Mouse (Mus musculus) kidney, embryonic 14.5 days (tissue): Measurements from ENCODE around the gene Vwa8. TPM values are rescaled to one million over a fixed set of nuclear protein-coding genes. Genes with fewer than 3 reads are reported as not detected.
A peak's percentile ranks its signal among the peaks of the same experiment; 100 is the strongest.

Experiments
- ATAC-seq: fragments of 200-750 bp; cut with Nextera tagmentation; 2 replicates; pipeline ENCODE4 v1.8.0; 2017; ENCODE audit warnings: moderate number of reproducible peaks, mild to moderate bottlenecking, moderate TSS enrichment, moderate library complexity; ENCODE audit not compliant: low FRiP score, low TSS enrichment
- H3K27ac ChIP-seq: fragments of 300-500 bp; sonication (generic); 2 replicates; pipeline ENCODE4 v1.5.1; 2014; ENCODE audit warnings: low read depth, mild to moderate bottlenecking, low read length, moderate library complexity, mixed read lengths
- H3K27me3 ChIP-seq: fragments of 300-500 bp; sonication (generic); 2 replicates; pipeline ENCODE4 v1.6.1; 2014; ENCODE audit warnings: mild to moderate bottlenecking, low read length; ENCODE audit not compliant: control insufficient read depth, insufficient read depth
- H3K36me3 ChIP-seq: fragments of 300-500 bp; sonication (generic); 2 replicates; pipeline ENCODE4 v1.6.1; 2014; ENCODE audit warnings: low read length, mixed read lengths; ENCODE audit not compliant: control insufficient read depth, insufficient read depth
- H3K4me1 ChIP-seq: fragments of 300-500 bp; sonication (generic); 2 replicates; pipeline ENCODE4 v1.6.1; 2014; ENCODE audit warnings: low read length, mixed read lengths; ENCODE audit not compliant: control insufficient read depth, insufficient read depth
- H3K4me2 ChIP-seq: fragments of 300-500 bp; sonication (generic); replicated peaks from 2 replicates; pipeline ENCODE4 v1.6.1; 2014; ENCODE audit warnings: low read depth, mild to moderate bottlenecking, low read length
- H3K4me3 ChIP-seq: fragments of 300-500 bp; sonication (generic); 2 replicates; pipeline ENCODE4 v1.5.1; 2014; ENCODE audit warnings: mild to moderate bottlenecking, low read length
- H3K9ac ChIP-seq: fragments of 300-500 bp; sonication (generic); 2 replicates; pipeline ENCODE4 v1.6.1; 2014; ENCODE audit warnings: low read depth, mild to moderate bottlenecking, low read length, moderate library complexity
- H3K9me3 ChIP-seq: fragments of 300-500 bp; sonication (generic); 2 replicates; pipeline ENCODE4 v1.6.1; 2016; ENCODE audit warnings: low read length; ENCODE audit not compliant: control insufficient read depth
- WGBS: fragments of 180-500 bp; shearing (Covaris S2); extraction: QIAGEN DNeasy Blood & Tissue Kit; methylation state at CpG from one replicate; pipeline ENCODE4 v1.1.7; 2014; 5-methylcytosine and 5-hydroxymethylcytosine counted together
- polyA plus RNA-seq: library from polyadenylated mRNA; unstranded; fragments of >200 nt; fragmentation: Nextera tagmentation; extraction: Ambion mirVana; gene quantifications from 2 replicates; pipeline ENCODE4 v1.2.1, GENCODE M21; 2014

Gene Vwa8
- polyA plus RNA-seq, 1 experiment from 2014 or later, result 15.5 TPM

- Histone ChIP-seq H3K36me3 (no peaks in the 10 kb centered on the region), H3K27me3 (no peaks in the 10 kb centered on the region), H3K27ac (no peak overlapping the region), H3K9me3 (no peaks in the 10 kb centered on the region), H3K4me3 (no peak overlapping the region), H3K4me2 (no peak overlapping the region), H3K4me1 (no peaks in the 10 kb centered on the region), H3K9ac (no peak overlapping the region)
- no peak for ATAC-seq
- WGBS, result 76% methylated on average over 4 of the region's 4 CpGs
Measured at GRCm38 (mm10) chr14:79231677-79232076, 382.8 kb downstream of the Vwa8 start.

GRCm38 (mm10) chr14:79233697-79234096 lies 384.8 kb downstream of the Vwa8 start:
- Histone ChIP-seq H3K4me1 (no peaks in the 10 kb centered on the region), H3K4me3 (no peak overlapping the region), H3K4me2 (no peak overlapping the region), H3K36me3 (no peaks in the 10 kb centered on the region), H3K27me3 (no peaks in the 10 kb centered on the region), H3K9ac (no peak overlapping the region), H3K27ac (no peak overlapping the region), H3K9me3 (no peaks in the 10 kb centered on the region)
- WGBS, result 90% methylated on average over 5 of the region's 5 CpGs
- no peak for ATAC-seq

- 95% methylated on average over 2 of the region's 2 CpGs for WGBS
- no peaks in the 10 kb centered on the region for H3K36me3 ChIP-seq
- no peak overlapping the region for H3K27ac ChIP-seq
- no peak overlapping the region for H3K9ac ChIP-seq
- no peak overlapping the region for H3K4me3 ChIP-seq
- H3K4me1 ChIP-seq, result no peaks in the 10 kb centered on the region
- no peaks in the 10 kb centered on the region for H3K9me3 ChIP-seq
- no peak overlapping the region for H3K4me2 ChIP-seq
- H3K27me3 ChIP-seq, result no peaks in the 10 kb centered on the region
- ATAC-seq, result no peak
Measured at GRCm38 (mm10) chr14:79234513-79234912, 385.7 kb downstream of the Vwa8 start.

GRCm38 (mm10) chr14:79235157-79235556 lies 386.3 kb downstream of the Vwa8 start:
- Histone ChIP-seq H3K36me3 (no peaks in the 10 kb centered on the region), H3K4me3 (no peak overlapping the region), H3K4me2 (no peak overlapping the region), H3K9ac (no peak overlapping the region), H3K27ac (no peak overlapping the region), H3K4me1 (no peaks in the 10 kb centered on the region), H3K27me3 (no peaks in the 10 kb centered on the region), H3K9me3 (no peaks in the 10 kb centered on the region)
- WGBS, result 70% methylated on average over 5 of the region's 5 CpGs
- ATAC-seq, result no peak

GRCm38 (mm10) chr14:79236261-79236660 lies 387.4 kb downstream of the Vwa8 start:
- H3K27ac ChIP-seq, result no peak overlapping the region
- no peak overlapping the region for H3K4me2 ChIP-seq
- H3K4me3 ChIP-seq, result no peak overlapping the region
- no peaks in the 10 kb centered on the region for H3K36me3 ChIP-seq
- no peaks in the 10 kb centered on the region for H3K9me3 ChIP-seq
- no peaks in the 10 kb centered on the region for H3K4me1 ChIP-seq
- 80% methylated on average over 6 of the region's 6 CpGs for whole genome bisulfite sequencing
- no peak overlapping the region for H3K9ac ChIP-seq
- ATAC-seq, result no peak
- H3K27me3 ChIP-seq, result no peaks in the 10 kb centered on the region

- Histone ChIP-seq H3K4me2 (no peak overlapping the region), H3K4me1 (no peaks in the 10 kb centered on the region), H3K36me3 (no peaks in the 10 kb centered on the region), H3K9ac (no peak overlapping the region), H3K27me3 (no peaks in the 10 kb centered on the region), H3K27ac (no peak overlapping the region), H3K4me3 (no peak overlapping the region), H3K9me3 (no peaks in the 10 kb centered on the region)
- no peak for ATAC-seq
- WGBS, result 86% methylated on average over 12 of the region's 12 CpGs
Measured at GRCm38 (mm10) chr14:79239402-79239801, 390.6 kb downstream of the Vwa8 start.

GRCm38 (mm10) chr14:79241057-79241570 lies 392.3 kb downstream of the Vwa8 start:
- peak; percentile 60 for ATAC-seq
- Histone ChIP-seq H3K4me2 (no peak overlapping the region), H3K4me3 (no peak overlapping the region), H3K9me3 (no peaks in the 10 kb centered on the region), H3K27me3 (no peaks in the 10 kb centered on the region), H3K4me1 (no peaks in the 10 kb centered on the region), H3K27ac (no peak overlapping the region), H3K36me3 (no peaks in the 10 kb centered on the region), H3K9ac (no peak overlapping the region)
- WGBS, result 46% methylated on average over 4 of the region's 4 CpGs

GRCm38 (mm10) chr14:79241656-79242385 lies 393.0 kb downstream of the Vwa8 start:
- Histone ChIP-seq H3K9ac (no peak overlapping the region), H3K27me3 (no peaks in the 10 kb centered on the region)

GRCm38 (mm10) chr14:79242386-79242720 lies 393.5 kb downstream of the Vwa8 start:
- Histone ChIP-seq H3K9ac (no peak overlapping the region), H3K4me3 (no peak overlapping the region), H3K36me3 (no peaks in the 10 kb centered on the region), H3K27me3 (no peaks in the 10 kb centered on the region), H3K27ac (no peak overlapping the region), H3K4me1 (no peaks in the 10 kb centered on the region), H3K4me2 (no peak overlapping the region), H3K9me3 (no peaks in the 10 kb centered on the region)
- no peak for ATAC-seq

More at GRCm38 (mm10) chr14:79241656-79242385, 393.0 kb downstream of the Vwa8 start:
- 63% methylated on average over 6 of the region's 6 CpGs for WGBS
- Histone ChIP-seq H3K4me3 (no peak overlapping the region), H3K4me1 (no peaks in the 10 kb centered on the region), H3K9me3 (no peaks in the 10 kb centered on the region), H3K36me3 (no peaks in the 10 kb centered on the region), H3K27ac (no peak overlapping the region), H3K4me2 (no peak overlapping the region)
- no peak; the same call in 1 of the 2 replicates for ATAC-seq
